Mouse (Mus musculus): ENCODE measurements at regions not wholly inside any gene's neighbourhood (a gene's known extent, or its start where the extent isn't known, plus 50 kb on each side); places are given as distances from the start of the nearest gene placed in this dataset.

DNA sequence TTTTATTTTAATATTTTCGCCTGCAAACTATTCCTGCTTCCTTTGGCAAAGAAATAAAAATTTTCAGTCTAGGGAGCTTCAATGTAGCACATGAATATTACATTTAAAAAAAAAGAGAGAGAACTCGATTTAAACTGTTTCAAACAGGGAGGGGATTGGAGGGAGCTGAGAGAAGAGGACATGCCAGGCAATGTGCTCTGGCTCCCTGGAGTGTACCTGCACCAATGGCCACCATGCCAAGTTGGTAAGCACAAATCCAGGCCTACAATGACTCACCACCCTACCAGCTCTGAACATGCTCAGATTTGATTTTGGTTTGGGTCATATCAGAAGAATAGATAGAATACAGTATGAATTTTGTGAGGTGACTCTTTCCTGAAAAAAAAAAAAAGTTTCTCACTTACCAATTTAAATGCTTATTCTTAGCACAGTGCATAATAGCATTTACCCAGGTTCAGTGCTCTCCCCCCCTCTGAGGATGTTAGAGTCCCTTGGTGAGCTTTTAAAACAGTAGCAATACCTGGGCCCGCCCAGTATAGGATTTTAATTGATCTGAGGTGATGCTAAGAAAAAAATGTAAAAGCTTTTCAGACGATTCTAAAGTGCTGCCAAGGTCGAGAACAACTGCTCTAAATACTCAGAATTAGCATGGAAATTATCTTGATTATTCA is 80.5 kb upstream of the Mdfic start:
- DNase-seq (ENCODE audit: extremely low spot score in 1 of 2, low spot score in 2 of 2) = no peak
- Histone ChIP-seq H3K27ac (no peak overlapping the region), H3K4me3 (no peak overlapping the region)
- no peak for TF ChIP-seq CTCF (IDR thresholded peaks at IDR 0.05)
- intact Hi-C loops (cut with DNase I) = no loop called here

DNA sequence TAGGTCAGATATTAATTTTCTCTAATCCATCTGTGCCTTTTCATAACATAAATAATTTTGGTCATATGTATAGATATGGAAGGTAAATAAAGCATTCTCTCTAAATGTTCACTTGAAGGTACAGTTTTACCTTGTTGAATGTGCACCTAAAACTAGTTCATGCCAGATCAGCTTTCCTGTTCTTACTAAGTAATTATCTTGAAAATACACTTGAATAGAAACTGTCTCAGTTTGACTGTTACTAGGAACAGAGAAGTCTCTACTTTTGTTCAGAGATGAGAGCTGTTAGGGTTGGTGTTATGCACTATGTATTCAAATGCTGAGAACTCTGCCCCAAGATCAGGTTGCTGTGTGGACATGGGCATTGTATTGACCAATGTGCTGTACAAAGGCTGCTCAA is 76.2 kb upstream of the Mdfic start:
- H3K4me3 ChIP-seq = no peak overlapping the region
- no peak for DNase-seq (ENCODE audit: extremely low spot score in 1 of 2, low spot score in 2 of 2)
- intact Hi-C loops (cut with DNase I) = no loop called here
- H3K27ac ChIP-seq = no peak overlapping the region
- TF ChIP-seq CTCF (IDR thresholded peaks at IDR 0.05) = no peak

DNA sequence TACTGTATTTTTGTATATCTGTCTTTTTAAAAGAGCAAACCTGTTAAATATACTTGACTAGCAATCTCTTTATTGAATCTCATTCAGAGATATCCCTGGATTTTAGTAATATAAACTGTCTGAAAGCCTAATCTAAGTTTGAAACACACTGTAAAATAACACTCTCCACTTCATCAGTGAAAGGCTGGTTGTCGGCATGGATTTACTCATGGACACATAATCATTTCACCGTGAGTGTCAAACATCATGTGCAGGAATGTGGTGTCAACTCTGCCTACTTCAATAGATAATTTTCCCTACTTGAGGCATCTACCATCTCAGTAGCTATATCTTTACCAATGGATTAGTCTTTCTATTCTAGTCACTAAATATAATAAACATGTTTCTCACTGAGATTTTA is 73.0 kb upstream of the Mdfic start:
- no peak for TF ChIP-seq CTCF (IDR thresholded peaks at IDR 0.05)
- intact Hi-C loops (cut with DNase I) = no loop called here
- H3K27ac ChIP-seq = no peak overlapping the region
- H3K4me3 ChIP-seq = no peak overlapping the region
- DNase-seq (ENCODE audit: extremely low spot score in 1 of 2, low spot score in 2 of 2) = no peak
